Mouse (Mus musculus): Measurements from ENCODE around the gene Top2a. TPM values are rescaled to one million over a fixed set of nuclear protein-coding genes. Genes with fewer than 3 reads are reported as not detected.
A peak's percentile ranks its signal among the peaks of the same experiment; 100 is the strongest.

Top2a gene
- polyA plus RNA-seq (2015; fragmentation: Nextera tagmentation; extraction: Ambion mirVana) = 182 and 184 TPM in 2 replicates

DNA sequence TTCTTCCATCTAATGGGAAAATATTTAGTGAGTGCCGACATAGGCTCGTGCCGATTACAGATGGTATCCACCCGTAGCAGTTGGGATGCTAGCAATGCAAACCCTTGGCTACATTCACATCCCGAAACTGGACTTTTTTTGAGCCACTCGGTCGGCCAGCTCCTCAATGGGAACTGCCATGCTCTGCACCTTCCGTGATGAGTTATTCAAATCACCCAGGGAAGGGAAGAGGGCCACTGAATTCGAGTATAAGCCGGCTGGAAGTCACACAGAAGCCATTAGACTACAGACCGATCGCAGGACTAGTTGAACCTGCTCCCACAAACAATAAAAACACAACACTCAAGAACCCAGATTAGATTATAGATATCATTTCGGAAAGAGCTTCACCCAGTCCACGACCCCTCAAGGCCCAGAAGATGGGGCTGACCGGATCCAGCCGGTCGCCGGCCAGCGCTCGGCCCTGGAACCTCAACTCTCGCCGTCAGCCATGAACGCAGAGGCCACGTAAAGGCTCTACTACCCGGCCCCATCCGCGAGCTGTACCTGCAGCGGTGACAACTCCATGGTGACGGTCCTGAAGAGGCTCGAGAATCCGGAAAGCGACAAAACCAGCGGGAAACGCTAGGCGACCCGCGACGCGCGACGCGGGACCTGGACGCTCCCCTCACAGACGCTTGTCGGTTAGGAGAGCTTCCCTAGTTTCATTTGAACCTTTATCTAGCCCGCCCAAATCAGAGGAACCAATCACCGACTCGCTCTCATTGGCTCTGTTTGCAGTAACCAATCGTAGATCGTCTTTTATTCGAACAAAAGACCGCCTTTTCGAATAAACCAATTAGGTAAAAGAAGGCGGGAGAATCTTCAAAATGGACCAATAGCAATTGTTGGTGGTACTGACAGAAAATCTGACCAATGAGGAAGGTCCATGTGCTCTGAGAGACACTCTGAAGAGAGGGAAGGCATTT lies at the start of gene Top2a:
Gene Top2a, minus strand, starts transcription at position 690 of the 968 bp plus-strand sequence.
- H3K4me1 ChIP-seq (replicated peaks) = peaks cover 41% of the 10 kb centered on the region
- H3K4me2 ChIP-seq = peak within 1 kb of the TSS; percentile 72
- no peaks in the 10 kb centered on the region for H3K27me3 ChIP-seq
- peak within 1 kb of the TSS; percentile 84 for H3K27ac ChIP-seq (replicated peaks)
- H3K9me3 ChIP-seq (replicated peaks) = no peaks in the 10 kb centered on the region
- peak; percentile 93 for ATAC-seq (ENCODE audit: insufficient read depth)
- H3K9ac ChIP-seq = peak within 1 kb of the TSS; percentile 92
- H3K36me3 ChIP-seq (replicated peaks) = peaks cover 39% of the 10 kb centered on the region
- H3K4me3 ChIP-seq (replicated peaks) = peak within 1 kb of the TSS; percentile 88
- 0% methylated on average over 54 of the region's 54 CpGs for WGBS (ENCODE audit: insufficient replicate concordance)

DNA sequence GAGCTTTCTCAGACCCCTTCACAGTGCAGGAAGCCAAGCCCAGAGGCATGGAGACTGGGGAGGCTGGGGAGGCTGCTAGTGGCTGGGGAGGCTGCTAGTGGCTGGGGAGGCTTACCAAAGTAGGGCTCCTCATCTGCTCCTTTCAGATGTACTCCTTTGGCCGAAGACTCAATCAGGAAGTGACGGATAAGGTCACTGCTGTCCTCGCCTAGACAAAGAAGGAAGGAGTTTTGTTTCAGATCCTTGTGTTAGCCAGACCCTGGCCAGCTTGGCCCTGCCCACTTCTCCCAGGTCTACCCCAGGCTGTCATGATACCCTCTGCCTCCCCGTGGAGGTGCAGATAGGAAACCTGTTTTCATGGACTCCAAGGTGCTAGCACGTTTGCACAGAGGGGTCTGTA lies 49.8 kb upstream of the Top2a start:
- Histone ChIP-seq H3K27me3 (0 out of 2 replicates have a peak, but pooled peaks cover 3% of the 10 kb centered on the region), H3K4me3 (replicated peaks) (no peak overlapping the region), H3K27ac (replicated peaks) (no peak overlapping the region), H3K9ac (no peak overlapping the region), H3K4me1 (replicated peaks) (no peaks in the 10 kb centered on the region), H3K36me3 (replicated peaks) (no peaks in the 10 kb centered on the region), H3K9me3 (replicated peaks) (no peaks in the 10 kb centered on the region), H3K4me2 (no peak overlapping the region)
- no peak for ATAC-seq (ENCODE audit: insufficient read depth)
- WGBS (ENCODE audit: insufficient replicate concordance) = 21% methylated on average over 5 of the region's 5 CpGs

- Histone ChIP-seq H3K4me3 (replicated peaks) (no peak overlapping the region), H3K27me3 (0 out of 2 replicates have a peak, but pooled peaks cover 3% of the 10 kb centered on the region), H3K36me3 (replicated peaks) (no peaks in the 10 kb centered on the region), H3K9me3 (replicated peaks) (no peaks in the 10 kb centered on the region), H3K9ac (no peak overlapping the region), H3K27ac (replicated peaks) (no peak overlapping the region), H3K4me1 (replicated peaks) (no peaks in the 10 kb centered on the region), H3K4me2 (no peak overlapping the region)
- ATAC-seq (ENCODE audit: insufficient read depth) = no peak
- 35% methylated on average over 6 of the region's 6 CpGs for WGBS (ENCODE audit: insufficient replicate concordance)
Observed at GRCm38 (mm10) chr11:99071866-99072265, 47.9 kb upstream of the Top2a start.

DNA sequence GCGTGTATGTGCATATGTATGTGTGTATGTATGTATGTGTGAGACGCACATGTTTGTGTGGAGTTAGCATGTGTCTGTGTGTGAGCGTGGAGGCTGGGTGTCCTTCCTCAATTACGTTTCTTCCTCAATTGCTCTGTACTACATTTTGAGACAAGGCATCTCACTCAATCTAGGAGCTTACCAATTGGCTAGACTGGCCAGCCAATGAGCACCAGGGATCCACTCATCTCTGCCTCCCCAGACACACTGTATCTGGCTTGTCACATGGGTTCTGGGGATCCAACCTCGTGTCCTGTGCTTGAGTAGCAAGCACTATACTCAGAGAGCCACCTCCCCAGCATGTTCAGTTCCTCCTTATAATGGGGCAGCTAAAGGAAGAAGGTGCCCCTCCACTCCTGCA lies 44.5 kb upstream of the Top2a start:
- no peak overlapping the region for H3K4me2 ChIP-seq
- WGBS (ENCODE audit: insufficient replicate concordance) = 41% methylated on average over 5 of the region's 5 CpGs
- no peak overlapping the region for H3K9ac ChIP-seq
- H3K27ac ChIP-seq (replicated peaks) = no peak overlapping the region
- H3K36me3 ChIP-seq (replicated peaks) = no peaks in the 10 kb centered on the region
- H3K9me3 ChIP-seq (replicated peaks) = no peaks in the 10 kb centered on the region
- H3K4me1 ChIP-seq (replicated peaks) = peaks cover 6% of the 10 kb centered on the region
- ATAC-seq (ENCODE audit: insufficient read depth) = no peak
- H3K27me3 ChIP-seq = 0 out of 2 replicates have a peak, but pooled peaks cover 3% of the 10 kb centered on the region
- H3K4me3 ChIP-seq (replicated peaks) = no peak overlapping the region

- 66% methylated on average over 8 of the region's 8 CpGs for WGBS (ENCODE audit: insufficient replicate concordance)
- no peak overlapping the region for H3K27ac ChIP-seq (replicated peaks)
- no peak for ATAC-seq (ENCODE audit: insufficient read depth)
Observed at GRCm38 (mm10) chr11:99067591-99067990, 43.6 kb upstream of the Top2a start.

GRCm38 (mm10) chr11:99065979-99066378 lies 42.0 kb upstream of the Top2a start:
- Histone ChIP-seq H3K27me3 (no peaks in the 10 kb centered on the region), H3K9ac (no peak overlapping the region), H3K27ac (replicated peaks) (no peak overlapping the region), H3K4me3 (replicated peaks) (no peak overlapping the region), H3K4me1 (replicated peaks) (peaks cover 13% of the 10 kb centered on the region), H3K4me2 (no peak overlapping the region), H3K36me3 (replicated peaks) (no peaks in the 10 kb centered on the region), H3K9me3 (replicated peaks) (no peaks in the 10 kb centered on the region)
- WGBS (ENCODE audit: insufficient replicate concordance) = 12% methylated on average over 2 of the region's 2 CpGs
- ATAC-seq (ENCODE audit: insufficient read depth) = peak; percentile 20; the same call in 1 of the 2 replicates

More at GRCm38 (mm10) chr11:99067591-99067990, 43.6 kb upstream of the Top2a start:
- Histone ChIP-seq H3K36me3 (replicated peaks) (no peaks in the 10 kb centered on the region), H3K9me3 (replicated peaks) (no peaks in the 10 kb centered on the region), H3K4me1 (replicated peaks) (peaks cover 13% of the 10 kb centered on the region), H3K4me3 (replicated peaks) (no peak overlapping the region), H3K27me3 (0 out of 2 replicates have a peak, but pooled peaks cover 3% of the 10 kb centered on the region), H3K4me2 (no peak overlapping the region), H3K9ac (no peak overlapping the region)

GRCm38 (mm10) chr11:99065353-99065752 lies 41.4 kb upstream of the Top2a start:
- no peak for ATAC-seq (ENCODE audit: insufficient read depth)
- 56% methylated on average over 3 of the region's 3 CpGs for WGBS (ENCODE audit: insufficient replicate concordance)
- Histone ChIP-seq H3K9me3 (replicated peaks) (no peaks in the 10 kb centered on the region), H3K27ac (replicated peaks) (no peak overlapping the region), H3K4me1 (replicated peaks) (peaks cover 13% of the 10 kb centered on the region), H3K4me3 (replicated peaks) (no peak overlapping the region), H3K36me3 (replicated peaks) (no peaks in the 10 kb centered on the region), H3K27me3 (no peaks in the 10 kb centered on the region), H3K4me2 (no peak overlapping the region), H3K9ac (no peak overlapping the region)

GRCm38 (mm10) chr11:99063406-99064131 lies 39.6 kb upstream of the Top2a start:
- H3K4me2 ChIP-seq = no peak overlapping the region
- no peak for ATAC-seq (ENCODE audit: insufficient read depth)
- no peak overlapping the region for H3K4me3 ChIP-seq (replicated peaks)
- 41% methylated on average over 8 of the region's 8 CpGs for WGBS (ENCODE audit: insufficient replicate concordance)
- no peak overlapping the region for H3K9ac ChIP-seq
- no peaks in the 10 kb centered on the region for H3K9me3 ChIP-seq (replicated peaks)
- H3K4me1 ChIP-seq (replicated peaks) = peaks cover 13% of the 10 kb centered on the region
- no peak overlapping the region for H3K27ac ChIP-seq (replicated peaks)
- no peaks in the 10 kb centered on the region; the same call in 1 of the 2 replicates for H3K27me3 ChIP-seq
- no peaks in the 10 kb centered on the region for H3K36me3 ChIP-seq (replicated peaks)

- H3K27ac ChIP-seq (replicated peaks) = no peak overlapping the region
- 76% methylated on average over 7 of the region's 7 CpGs for WGBS (ENCODE audit: insufficient replicate concordance)
- H3K4me1 ChIP-seq (replicated peaks) = peaks cover 13% of the 10 kb centered on the region
Observed at GRCm38 (mm10) chr11:99062661-99063060, 38.7 kb upstream of the Top2a start.

GRCm38 (mm10) chr11:99060435-99060834 lies 36.4 kb upstream of the Top2a start:
- 69% methylated on average over 3 of the region's 3 CpGs for WGBS (ENCODE audit: insufficient replicate concordance)
- H3K27ac ChIP-seq (replicated peaks) = no peak overlapping the region
- ATAC-seq (ENCODE audit: insufficient read depth) = no peak

More at GRCm38 (mm10) chr11:99062661-99063060, 38.7 kb upstream of the Top2a start:
- Histone ChIP-seq H3K36me3 (replicated peaks) (no peaks in the 10 kb centered on the region), H3K4me3 (replicated peaks) (no peak overlapping the region), H3K4me2 (no peak overlapping the region), H3K9me3 (replicated peaks) (no peaks in the 10 kb centered on the region), H3K9ac (no peak overlapping the region), H3K27me3 (no peaks in the 10 kb centered on the region; the same call in 1 of the 2 replicates)
- no peak for ATAC-seq (ENCODE audit: insufficient read depth)

More at GRCm38 (mm10) chr11:99060435-99060834, 36.4 kb upstream of the Top2a start:
- Histone ChIP-seq H3K36me3 (replicated peaks) (no peaks in the 10 kb centered on the region), H3K9me3 (replicated peaks) (no peaks in the 10 kb centered on the region), H3K4me1 (replicated peaks) (peaks cover 12% of the 10 kb centered on the region), H3K27me3 (no peaks in the 10 kb centered on the region; the same call in 1 of the 2 replicates), H3K4me3 (replicated peaks) (no peak overlapping the region), H3K9ac (no peak overlapping the region), H3K4me2 (no peak overlapping the region)

All from liver, embryonic 15.5 days (tissue).